Mouse (Mus musculus): ENCODE results near the gene Myo19. TPM values are rescaled to one million over a fixed set of nuclear protein-coding genes. Genes with fewer than 3 reads are reported as not detected.
A peak's percentile ranks its signal among the peaks of the same experiment; 100 is the strongest.

Gene Myo19
- polyA plus RNA-seq, 1 experiment = 5.3 TPM

- no peak for TF ChIP-seq POLR2A (IDR thresholded peaks at IDR 0.05; ENCODE audit: low read depth, low read length)
- no peak for TF ChIP-seq CTCF (IDR thresholded peaks at IDR 0.05; ENCODE audit: extremely low read depth, insufficient read depth, insufficient read length, insufficient replicate concordance)
- WGBS = 71% methylated on average over 7 of the region's 7 CpGs
- Histone ChIP-seq H3K36me3 (ENCODE audit: control insufficient read depth, insufficient read depth, low read length) (peaks cover 5% of the 10 kb centered on the region; the same call in 1 of the 2 replicates), H3K4me1 (ENCODE audit: control insufficient read depth, insufficient read depth, insufficient read length) (0 out of 2 replicates have a peak, but pooled peaks cover 2% of the 10 kb centered on the region), H3K27ac (ENCODE audit: insufficient read depth, low read length) (no peak overlapping the region), H3K4me3 (ENCODE audit: extremely low read depth, insufficient read depth, insufficient read length) (no peak overlapping the region), H3K27me3 (ENCODE audit: control insufficient read depth, insufficient read depth, low read length) (no peaks in the 10 kb centered on the region)
- DNase-seq (ENCODE audit: low read depth in 1 of 2, low spot score in 2 of 2) = no peak
These were observed 36.9 kb downstream of the Myo19 start for GRCm38 (mm10) chr11:84916703-84917300.

GRCm38 (mm10) chr11:84918425-84918824, 38.5 kb downstream of the Myo19 start:
- Histone ChIP-seq H3K27me3 (ENCODE audit: control insufficient read depth, insufficient read depth, low read length) (no peaks in the 10 kb centered on the region), H3K27ac (ENCODE audit: insufficient read depth, low read length) (no peak overlapping the region), H3K4me3 (ENCODE audit: extremely low read depth, insufficient read depth, insufficient read length) (no peak overlapping the region), H3K4me1 (ENCODE audit: control insufficient read depth, insufficient read depth, insufficient read length) (0 out of 2 replicates have a peak, but pooled peaks cover 2% of the 10 kb centered on the region), H3K36me3 (ENCODE audit: control insufficient read depth, insufficient read depth, low read length) (no peaks in the 10 kb centered on the region; the same call in 1 of the 2 replicates)
- WGBS = 8% methylated on average over 16 of the region's 16 CpGs
- DNase-seq (ENCODE audit: low read depth in 1 of 2, low spot score in 2 of 2) = peak; percentile 38 to 75
- TF ChIP-seq POLR2A (IDR thresholded peaks at IDR 0.05; ENCODE audit: low read depth, low read length) = no peak
- peak; percentile 87 for TF ChIP-seq CTCF (IDR thresholded peaks at IDR 0.05; ENCODE audit: extremely low read depth, insufficient read depth, insufficient read length, insufficient replicate concordance)

DNA sequence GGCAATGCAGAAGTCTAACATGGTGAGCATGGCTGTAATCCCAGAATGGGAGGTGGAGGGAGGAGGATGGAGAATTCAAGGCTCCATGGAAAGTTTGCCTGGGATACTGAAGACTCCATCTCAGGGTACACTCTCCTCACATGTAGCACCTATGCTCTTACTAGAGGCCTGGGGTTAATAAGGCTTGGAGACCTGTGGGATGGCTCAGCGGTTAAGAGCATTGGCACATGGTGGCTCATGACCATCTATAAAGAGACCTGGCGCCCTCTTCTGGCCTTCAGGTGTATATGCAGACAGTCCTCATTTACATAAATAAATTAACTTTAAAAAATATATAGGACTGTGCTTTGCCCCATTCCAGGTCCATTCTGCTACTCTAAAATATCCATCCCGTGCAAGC, 39.3 kb downstream of the Myo19 start:
- Histone ChIP-seq H3K36me3 (ENCODE audit: control insufficient read depth, insufficient read depth, low read length) (no peaks in the 10 kb centered on the region), H3K27me3 (ENCODE audit: control insufficient read depth, insufficient read depth, low read length) (no peaks in the 10 kb centered on the region), H3K4me3 (ENCODE audit: extremely low read depth, insufficient read depth, insufficient read length) (no peak overlapping the region), H3K27ac (ENCODE audit: insufficient read depth, low read length) (no peak overlapping the region), H3K4me1 (ENCODE audit: control insufficient read depth, insufficient read depth, insufficient read length) (0 out of 2 replicates have a peak, but pooled peaks cover 2% of the 10 kb centered on the region)
- WGBS = 28% methylated on average over 3 of the region's 3 CpGs
- DNase-seq (ENCODE audit: low read depth in 1 of 2, low spot score in 2 of 2) = peak; percentile 30 to 39
- no peak for TF ChIP-seq POLR2A (IDR thresholded peaks at IDR 0.05; ENCODE audit: low read depth, low read length)
- peak; percentile 28; the same call in 1 of the 2 replicates for TF ChIP-seq CTCF (IDR thresholded peaks at IDR 0.05; ENCODE audit: extremely low read depth, insufficient read depth, insufficient read length, insufficient replicate concordance)

GRCm38 (mm10) chr11:84919951-84920350, 40.0 kb downstream of the Myo19 start:
- Histone ChIP-seq H3K4me3 (ENCODE audit: extremely low read depth, insufficient read depth, insufficient read length) (no peak overlapping the region), H3K27me3 (ENCODE audit: control insufficient read depth, insufficient read depth, low read length) (no peaks in the 10 kb centered on the region), H3K27ac (ENCODE audit: insufficient read depth, low read length) (no peak overlapping the region), H3K36me3 (ENCODE audit: control insufficient read depth, insufficient read depth, low read length) (no peaks in the 10 kb centered on the region), H3K4me1 (ENCODE audit: control insufficient read depth, insufficient read depth, insufficient read length) (0 out of 2 replicates have a peak, but pooled peaks cover 2% of the 10 kb centered on the region)
- WGBS = 54% methylated on average over 7 of the region's 7 CpGs
- DNase-seq (ENCODE audit: low read depth in 1 of 2, low spot score in 2 of 2) = no peak
- TF ChIP-seq POLR2A (IDR thresholded peaks at IDR 0.05; ENCODE audit: low read depth, low read length) (no peak), CTCF (IDR thresholded peaks at IDR 0.05; ENCODE audit: extremely low read depth, insufficient read depth, insufficient read length, insufficient replicate concordance) (no peak)

- DNase-seq (ENCODE audit: low read depth in 1 of 2, low spot score in 2 of 2) = no peak
- Histone ChIP-seq H3K4me1 (ENCODE audit: control insufficient read depth, insufficient read depth, insufficient read length) (0 out of 2 replicates have a peak, but pooled peaks cover 2% of the 10 kb centered on the region), H3K36me3 (ENCODE audit: control insufficient read depth, insufficient read depth, low read length) (no peaks in the 10 kb centered on the region), H3K27ac (ENCODE audit: insufficient read depth, low read length) (no peak overlapping the region), H3K4me3 (ENCODE audit: extremely low read depth, insufficient read depth, insufficient read length) (no peak overlapping the region), H3K27me3 (ENCODE audit: control insufficient read depth, insufficient read depth, low read length) (no peaks in the 10 kb centered on the region)
- WGBS = 84% methylated on average over 8 of the region's 8 CpGs
- no peak for TF ChIP-seq POLR2A (IDR thresholded peaks at IDR 0.05; ENCODE audit: low read depth, low read length)
- TF ChIP-seq CTCF (IDR thresholded peaks at IDR 0.05; ENCODE audit: extremely low read depth, insufficient read depth, insufficient read length, insufficient replicate concordance) = no peak
These were observed 41.0 kb downstream of the Myo19 start for GRCm38 (mm10) chr11:84920981-84921380.

DNA sequence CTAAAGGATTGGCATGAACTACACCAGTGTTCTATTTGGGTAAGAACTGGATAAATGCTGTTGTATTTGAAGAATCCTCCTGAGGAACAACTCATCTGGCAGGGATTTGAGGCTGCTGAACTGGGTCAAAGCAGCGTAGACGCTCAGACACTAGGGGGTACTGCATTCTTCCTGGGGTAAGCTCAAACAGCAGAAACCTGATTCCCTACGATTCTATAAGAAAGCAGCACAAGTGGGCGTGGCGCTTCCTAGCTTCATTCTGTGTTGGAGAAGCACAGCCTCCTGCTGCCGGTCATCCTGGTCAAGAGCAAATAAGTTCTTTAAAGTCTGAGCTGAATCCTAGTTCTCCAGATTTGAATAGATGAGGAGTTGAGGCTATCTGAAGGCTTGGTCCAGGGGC, 52.3 kb downstream of the Myo19 start:
- no peak overlapping the region for H3K4me3 ChIP-seq (ENCODE audit: extremely low read depth, insufficient read depth, insufficient read length)
- no peak for TF ChIP-seq CTCF (IDR thresholded peaks at IDR 0.05; ENCODE audit: extremely low read depth, insufficient read depth, insufficient read length, insufficient replicate concordance)
- no peak for TF ChIP-seq POLR2A (IDR thresholded peaks at IDR 0.05; ENCODE audit: low read depth, low read length)
- 32% methylated on average over 6 of the region's 6 CpGs for whole genome bisulfite sequencing
- no peak for DNase-seq (ENCODE audit: low read depth in 1 of 2, low spot score in 2 of 2)
- no peaks in the 10 kb centered on the region for H3K36me3 ChIP-seq (ENCODE audit: control insufficient read depth, insufficient read depth, low read length)
- H3K27ac ChIP-seq (ENCODE audit: insufficient read depth, low read length) = no peak overlapping the region
- no peaks in the 10 kb centered on the region for H3K27me3 ChIP-seq (ENCODE audit: control insufficient read depth, insufficient read depth, low read length)
- H3K4me1 ChIP-seq (ENCODE audit: control insufficient read depth, insufficient read depth, insufficient read length) = no peaks in the 10 kb centered on the region

GRCm38 (mm10) chr11:84939508-84940053, 59.6 kb downstream of the Myo19 start:
- Histone ChIP-seq H3K27me3 (ENCODE audit: control insufficient read depth, insufficient read depth, low read length) (0 out of 2 replicates have a peak, but pooled peaks cover 4% of the 10 kb centered on the region), H3K36me3 (ENCODE audit: control insufficient read depth, insufficient read depth, low read length) (no peaks in the 10 kb centered on the region), H3K27ac (ENCODE audit: insufficient read depth, low read length) (no peak overlapping the region), H3K4me3 (ENCODE audit: extremely low read depth, insufficient read depth, insufficient read length) (no peak overlapping the region), H3K4me1 (ENCODE audit: control insufficient read depth, insufficient read depth, insufficient read length) (no peaks in the 10 kb centered on the region)
- no peak for DNase-seq (ENCODE audit: low read depth in 1 of 2, low spot score in 2 of 2)
- no peak for TF ChIP-seq POLR2A (IDR thresholded peaks at IDR 0.05; ENCODE audit: low read depth, low read length)
- 69% methylated on average over 8 of the region's 8 CpGs for WGBS
